Mouse (Mus musculus) heart, adult 2 months (tissue): Measurements from ENCODE around the gene Zswim3. TPM values are rescaled to one million over a fixed set of nuclear protein-coding genes. Genes with fewer than 3 reads are reported as not detected.

Experiments
- DNase-seq, 2 experiments: peaks; one replicate each; pipeline ENCODE4 v3.0.0; 2021
- H3K27ac ChIP-seq: fragments of 200-600 bp; 2 replicates; pipeline ENCODE4 v1.8.1; 2022
- H3K27me3 ChIP-seq: fragments of 200-500 bp; 2 replicates; pipeline ENCODE4 v1.6.1; 2012; ENCODE audit warnings: mild to moderate bottlenecking, low read length, inconsistent platforms, mixed read lengths; ENCODE audit not compliant: control insufficient read depth, insufficient read depth
- H3K36me3 ChIP-seq: fragments of 200-500 bp; 2 replicates; pipeline ENCODE4 v1.6.1; 2012; ENCODE audit warnings: low read length, inconsistent platforms; ENCODE audit not compliant: control insufficient read depth, insufficient read depth
- H3K4me1 ChIP-seq: fragments of 200-500 bp; 2 replicates; pipeline ENCODE4 v1.6.1; 2011; ENCODE audit warnings: low read length; ENCODE audit not compliant: control insufficient read depth, insufficient read depth
- H3K4me3 ChIP-seq: fragments of 200-600 bp; 2 replicates; pipeline ENCODE4 v1.8.1; 2022
- H3K79me2 ChIP-seq: fragments of 200-500 bp; replicated peaks from 2 replicates; pipeline ENCODE4 v1.6.1; 2012; ENCODE audit warnings: mild to moderate bottlenecking, inconsistent platforms, low read length, moderate library complexity, mixed read lengths; ENCODE audit not compliant: control insufficient read depth, insufficient read depth
- H3K9ac ChIP-seq: fragments of 200-500 bp; 2 replicates; pipeline ENCODE4 v1.6.1; 2012; ENCODE audit warnings: low read depth, mild to moderate bottlenecking, control low read depth, inconsistent platforms, low read length, mixed read lengths
- CTCF ChIP-seq: fragments of 200-600 bp; IDR thresholded peaks from 2 replicates; pipeline ENCODE4 v1.8.1; 2022; ENCODE audit warnings: antibody characterized with exemption, mild to moderate bottlenecking, moderate library complexity
- EP300 ChIP-seq: fragments of 200-500 bp; IDR thresholded peaks from 2 replicates; pipeline ENCODE4 v1.6.1; 2011; ENCODE audit warnings: low read depth, low read length, control low read depth; ENCODE audit not compliant: insufficient read depth
- POLR2A ChIP-seq: fragments of 200-500 bp; IDR thresholded peaks from 2 replicates; pipeline ENCODE4 v1.6.1; 2011; ENCODE audit warnings: mild to moderate bottlenecking, low read depth, low read length, control low read depth; ENCODE audit not compliant: insufficient read depth
- WGBS: fragments of 180-500 bp; shearing (Covaris S2); methylation state at CpG from one replicate; pipeline ENCODE4 v1.1.7; 2018; 5-methylcytosine and 5-hydroxymethylcytosine counted together
- intact Hi-C: fragments of 180-260 bp; cut with DNase I; formaldehyde crosslinking; loops from one replicate; pipeline ENCODE4 v1.15.1; 2025
- polyA plus RNA-seq: library from polyadenylated mRNA; depleted of rRNA; stranded (reverse); fragments of >200 nt; gene quantifications from 2 replicates; pipeline ENCODE4 v1.2.3, GENCODE M21; 2012
- total RNA-seq, 2 experiments: library from RNA; stranded (reverse); gene quantifications; 2 replicates each; pipeline ENCODE4 v1.2.3; 2021

Gene Zswim3
- total and polyA plus RNA-seq, 3 experiments: 1.7 to 2.1 (median 2.1) TPM

GRCm38 (mm10) chr2:164770279-164770678 lies 34.6 kb upstream of the Zswim3 start:
- Histone ChIP-seq H3K27ac (no peak overlapping the region), H3K27me3 (no peaks in the 10 kb centered on the region), H3K36me3 (no peaks in the 10 kb centered on the region), H3K79me2 (no peaks in the 10 kb centered on the region), H3K4me3 (peak overlapping the region; percentile 59), H3K9ac (no peak overlapping the region), H3K4me1 (no peaks in the 10 kb centered on the region)
- intact Hi-C loops: loop anchor here (2.0 kb wide), 1 partner anchor 23 kb away; no protein-coding TSS in a partner anchor
- 3% methylated on average over 15 of the region's 15 CpGs for WGBS
- TF ChIP-seq CTCF (no peak), EP300 (no peak), POLR2A (no peak)
- no peak for DNase-seq

GRCm38 (mm10) chr2:164771123-164771522 lies 33.8 kb upstream of the Zswim3 start:
- no peak overlapping the region for H3K27ac ChIP-seq
- no peaks in the 10 kb centered on the region for H3K36me3 ChIP-seq

GRCm38 (mm10) chr2:164773229-164773988 lies 31.5 kb upstream of the Zswim3 start:
- no peaks in the 10 kb centered on the region for H3K36me3 ChIP-seq
- no peak overlapping the region for H3K27ac ChIP-seq
- H3K27me3 ChIP-seq: no peaks in the 10 kb centered on the region
- no peaks in the 10 kb centered on the region for H3K4me1 ChIP-seq
- DNase-seq: no peak
- intact Hi-C loops: no loop called here
- no peak overlapping the region for H3K9ac ChIP-seq
- TF ChIP-seq POLR2A: no peak
- no peak for TF ChIP-seq EP300
- no peak for TF ChIP-seq CTCF
- 79% methylated on average over 14 of the region's 14 CpGs for WGBS
- H3K79me2 ChIP-seq: no peaks in the 10 kb centered on the region
- no peak overlapping the region for H3K4me3 ChIP-seq

More at GRCm38 (mm10) chr2:164771123-164771522, 33.8 kb upstream of the Zswim3 start:
- H3K79me2 ChIP-seq: no peaks in the 10 kb centered on the region
- H3K9ac ChIP-seq: no peak overlapping the region
- no peak for DNase-seq
- intact Hi-C loops: loop anchor here (2.0 kb wide), 1 partner anchor 24 kb away; no protein-coding TSS in a partner anchor
- H3K27me3 ChIP-seq: no peaks in the 10 kb centered on the region
- H3K4me1 ChIP-seq: no peaks in the 10 kb centered on the region
- WGBS: 46% methylated on average over 8 of the region's 8 CpGs
- H3K4me3 ChIP-seq: no peak overlapping the region
- TF ChIP-seq POLR2A (no peak), EP300 (no peak), CTCF (no peak)

GRCm38 (mm10) chr2:164773989-164774364 lies 30.9 kb upstream of the Zswim3 start:
- Histone ChIP-seq H3K27me3 (no peaks in the 10 kb centered on the region), H3K36me3 (no peaks in the 10 kb centered on the region), H3K79me2 (no peaks in the 10 kb centered on the region), H3K4me1 (no peaks in the 10 kb centered on the region; the same call in 1 of the 2 replicates), H3K27ac (no peak overlapping the region), H3K9ac (no peak overlapping the region), H3K4me3 (no peak overlapping the region)
- intact Hi-C loops: no loop called here
- DNase-seq: no peak
- 52% methylated on average over 5 of the region's 5 CpGs for WGBS
- TF ChIP-seq POLR2A (no peak), CTCF (no peak), EP300 (no peak)

GRCm38 (mm10) chr2:164776130-164776529 lies 28.8 kb upstream of the Zswim3 start:
- Histone ChIP-seq H3K27ac (no peak overlapping the region), H3K4me3 (no peak overlapping the region), H3K79me2 (no peaks in the 10 kb centered on the region), H3K9ac (no peak overlapping the region), H3K36me3 (no peaks in the 10 kb centered on the region), H3K4me1 (no peaks in the 10 kb centered on the region; the same call in 1 of the 2 replicates), H3K27me3 (no peaks in the 10 kb centered on the region)
- intact Hi-C loops: no loop called here
- DNase-seq: no peak
- 78% methylated on average over 6 of the region's 6 CpGs for WGBS
- TF ChIP-seq EP300 (no peak), CTCF (no peak), POLR2A (no peak)

GRCm38 (mm10) chr2:164776801-164777200 lies 28.1 kb upstream of the Zswim3 start:
- no peak overlapping the region for H3K27ac ChIP-seq
- H3K4me3 ChIP-seq: no peak overlapping the region
- TF ChIP-seq POLR2A (no peak), EP300 (no peak), CTCF (no peak)
- intact Hi-C loops: no loop called here
- DNase-seq: no peak
- H3K79me2 ChIP-seq: no peaks in the 10 kb centered on the region
- H3K9ac ChIP-seq: no peak overlapping the region
- no peaks in the 10 kb centered on the region for H3K36me3 ChIP-seq
- WGBS: 69% methylated on average over 17 of the region's 17 CpGs
- no peaks in the 10 kb centered on the region; the same call in 1 of the 2 replicates for H3K4me1 ChIP-seq
- no peaks in the 10 kb centered on the region for H3K27me3 ChIP-seq
